Mouse (Mus musculus) megakaryocyte, embryonic 14.5 days (primary cell): ENCODE data around the gene Kcnq2. TPM values are rescaled to one million over a fixed set of nuclear protein-coding genes. Genes with fewer than 3 reads are reported as not detected.

ENCODE experiments used
- H3K27me3 ChIP-seq: replicated peaks from 2 replicates; pipeline ENCODE3; 2012; ENCODE audit warnings: inconsistent platforms
- H3K36me3 ChIP-seq: replicated peaks from 2 replicates; pipeline ENCODE3; 2012; ENCODE audit warnings: low read length, inconsistent platforms, mixed read lengths
- H3K4me1 ChIP-seq: 2 replicates; pipeline ENCODE4 v1.6.1; 2012; ENCODE audit warnings: inconsistent platforms
- H3K4me3 ChIP-seq: replicated peaks from 2 replicates; pipeline ENCODE3; 2012; ENCODE audit warnings: moderate library complexity, mild to moderate bottlenecking, inconsistent platforms
- H3K9me3 ChIP-seq: 2 replicates; pipeline ENCODE4 v1.6.1; 2012; ENCODE audit warnings: inconsistent platforms
- FLI1 ChIP-seq: IDR thresholded peaks from 2 replicates; pipeline ENCODE4 v1.6.1; 2012; ENCODE audit warnings: low read length, inconsistent platforms, mixed read lengths
- GATA1 ChIP-seq: IDR thresholded peaks from 3 replicates; pipeline ENCODE4 v1.6.1; 2012; ENCODE audit warnings: mixed read lengths, low read length, inconsistent platforms, borderline replicate concordance
- polyA plus RNA-seq: library from polyadenylated mRNA; stranded (reverse); fragments of >175 nt; gene quantifications from 2 replicates; pipeline ENCODE4 v1.2.3, GENCODE M21; 2012; ENCODE audit warnings: low replicate concordance; ENCODE audit not compliant: insufficient read depth

The Kcnq2 gene
- polyA plus RNA-seq, 1 experiment = not detected

DNA sequence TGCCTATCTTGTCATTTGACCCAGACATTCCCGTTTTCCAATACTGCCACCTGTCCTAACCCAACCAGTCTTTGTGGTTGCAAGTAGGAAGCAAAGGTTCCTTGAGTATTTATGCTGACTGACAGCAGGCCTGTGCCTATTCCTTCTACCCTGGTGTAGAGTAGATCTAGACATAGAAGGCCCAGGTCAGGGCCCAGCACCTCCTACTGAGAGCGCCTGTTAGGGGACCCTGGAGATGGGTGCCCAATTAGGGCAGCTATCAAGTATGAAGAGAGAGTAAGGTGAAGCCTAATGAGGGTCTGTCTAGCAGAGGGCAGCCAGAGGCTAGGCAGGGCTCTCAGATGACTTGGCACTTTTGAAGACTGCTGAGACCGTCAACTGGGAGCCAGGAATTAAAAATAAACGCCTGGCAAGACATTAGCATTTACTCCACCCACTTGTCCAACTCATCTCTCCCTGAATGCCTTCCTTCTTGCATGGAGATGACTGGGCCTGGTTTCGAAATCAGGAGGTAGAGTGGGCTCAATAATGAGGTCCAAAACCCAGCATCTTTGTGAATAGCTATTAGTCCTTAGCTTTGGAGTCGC lies 22.7 kb upstream of the Kcnq2 start:
- Histone ChIP-seq H3K27me3 (peaks cover 79% of the 10 kb centered on the region), H3K4me3 (no peak overlapping the region), H3K36me3 (no peaks in the 10 kb centered on the region), H3K4me1 (peaks cover 29% of the 10 kb centered on the region), H3K9me3 (no peaks in the 10 kb centered on the region)
- TF ChIP-seq FLI1 = no peak
- no peak for TF ChIP-seq GATA1

DNA sequence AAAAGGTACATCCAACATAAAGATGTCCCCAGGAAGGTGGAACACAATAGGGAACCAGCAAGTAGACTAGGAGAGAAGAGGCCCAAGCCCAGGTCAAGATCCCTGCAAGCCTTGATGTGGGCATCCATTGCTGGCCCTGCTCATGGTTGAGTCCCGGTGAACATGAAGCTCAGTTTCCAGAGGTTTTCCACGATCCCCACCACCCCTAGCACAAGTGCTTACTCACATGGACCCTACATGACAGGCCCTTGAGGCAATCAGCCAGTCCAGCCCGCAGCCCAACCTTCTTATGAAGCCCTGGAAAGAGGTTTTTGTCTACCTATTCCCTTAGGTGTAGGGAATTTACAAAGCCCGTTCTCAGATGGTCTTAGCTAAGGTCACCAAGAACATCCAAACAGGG lies 22.1 kb upstream of the Kcnq2 start:
- peaks cover 81% of the 10 kb centered on the region for H3K27me3 ChIP-seq
- TF ChIP-seq FLI1 (no peak), GATA1 (no peak)

DNA sequence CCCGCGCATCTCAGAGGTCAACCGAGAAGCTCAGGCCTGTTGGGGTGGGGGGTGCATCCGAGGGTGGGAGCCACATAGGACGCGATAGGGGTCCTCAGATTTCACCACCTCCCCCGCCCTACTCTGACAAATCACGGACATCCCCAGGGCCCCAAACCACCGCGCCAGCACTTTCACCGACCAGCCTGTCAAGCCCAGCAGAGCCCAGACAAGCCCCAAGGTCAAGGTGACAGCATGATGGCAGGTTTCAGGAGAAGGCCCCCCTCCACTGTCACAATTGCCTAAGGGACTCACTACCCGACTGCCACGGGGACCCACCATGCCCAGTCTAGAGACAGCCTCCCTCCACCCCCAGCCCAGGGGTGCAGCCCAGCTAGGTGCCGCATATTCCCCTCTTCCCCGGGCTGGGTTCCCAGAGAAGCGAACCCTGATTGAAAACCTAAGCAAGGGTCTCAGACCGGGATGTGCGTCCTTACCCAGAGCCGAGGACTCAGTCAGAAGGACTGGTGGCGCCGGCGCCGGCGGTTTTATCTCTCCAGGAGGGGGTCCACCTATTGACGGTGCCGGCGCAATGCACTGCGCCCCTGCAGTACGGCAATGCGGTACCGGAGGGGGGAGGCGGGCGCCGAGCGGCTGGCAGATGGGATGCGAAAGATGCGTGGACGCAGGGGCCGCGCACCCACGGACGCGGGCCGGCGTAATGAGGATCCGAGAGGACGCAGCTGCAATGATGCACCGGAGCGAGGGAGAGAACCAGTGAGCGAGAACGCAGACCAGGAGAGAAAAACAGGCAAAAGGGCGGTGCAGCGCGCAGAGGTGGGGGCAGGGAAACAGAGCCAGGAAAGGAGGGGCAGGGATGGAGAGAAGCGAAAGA lies 21.4 kb upstream of the Kcnq2 start, which contains the start of gene Eef1a2:
Eef1a2 (minus strand) TSS at position 767 of the 874 bp plus-strand sequence.
- Histone ChIP-seq H3K4me3 (peak within 1 kb of the TSS; percentile 33), H3K27me3 (peaks cover 81% of the 10 kb centered on the region), H3K36me3 (no peaks in the 10 kb centered on the region), H3K9me3 (no peaks in the 10 kb centered on the region), H3K4me1 (peaks cover 29% of the 10 kb centered on the region)
- no peak for TF ChIP-seq FLI1
- TF ChIP-seq GATA1 = no peak

More for the DNA sequence above, 22.1 kb upstream of the Kcnq2 start:
- Histone ChIP-seq H3K9me3 (no peaks in the 10 kb centered on the region), H3K4me1 (peaks cover 29% of the 10 kb centered on the region), H3K36me3 (no peaks in the 10 kb centered on the region), H3K4me3 (no peak overlapping the region)

DNA sequence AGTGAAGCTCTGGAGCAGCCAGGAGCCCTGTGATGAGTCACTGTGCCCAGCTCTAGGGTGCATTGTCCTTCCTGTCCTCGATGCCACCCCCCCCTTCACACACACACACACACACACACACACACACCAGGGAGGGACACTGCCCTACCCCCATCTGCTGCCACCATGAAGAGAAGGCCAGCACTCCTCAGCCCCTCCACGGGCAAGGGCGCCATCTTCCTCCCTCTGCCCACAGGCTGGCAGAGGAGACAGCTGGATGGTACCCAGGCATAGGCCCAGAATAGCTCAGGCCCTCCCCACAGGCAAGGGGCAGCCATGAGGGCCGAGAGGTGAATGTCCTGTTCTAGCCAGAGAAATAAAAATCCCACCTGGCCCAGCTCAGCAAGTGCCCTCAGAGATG lies 20.7 kb upstream of the Kcnq2 start:
- peaks cover 87% of the 10 kb centered on the region for H3K27me3 ChIP-seq
- no peaks in the 10 kb centered on the region for H3K9me3 ChIP-seq
- no peaks in the 10 kb centered on the region for H3K36me3 ChIP-seq
- H3K4me1 ChIP-seq = peaks cover 29% of the 10 kb centered on the region
- TF ChIP-seq GATA1 = no peak
- no peak overlapping the region for H3K4me3 ChIP-seq

GRCm38 (mm10) chr2:181154831-181155415 lies 19.8 kb upstream of the Kcnq2 start:
- H3K4me1 ChIP-seq = peaks cover 29% of the 10 kb centered on the region
- TF ChIP-seq FLI1 = no peak
- TF ChIP-seq GATA1 = no peak
- H3K36me3 ChIP-seq = no peaks in the 10 kb centered on the region
- peaks cover 93% of the 10 kb centered on the region for H3K27me3 ChIP-seq
- no peak overlapping the region for H3K4me3 ChIP-seq
- H3K9me3 ChIP-seq = no peaks in the 10 kb centered on the region

DNA sequence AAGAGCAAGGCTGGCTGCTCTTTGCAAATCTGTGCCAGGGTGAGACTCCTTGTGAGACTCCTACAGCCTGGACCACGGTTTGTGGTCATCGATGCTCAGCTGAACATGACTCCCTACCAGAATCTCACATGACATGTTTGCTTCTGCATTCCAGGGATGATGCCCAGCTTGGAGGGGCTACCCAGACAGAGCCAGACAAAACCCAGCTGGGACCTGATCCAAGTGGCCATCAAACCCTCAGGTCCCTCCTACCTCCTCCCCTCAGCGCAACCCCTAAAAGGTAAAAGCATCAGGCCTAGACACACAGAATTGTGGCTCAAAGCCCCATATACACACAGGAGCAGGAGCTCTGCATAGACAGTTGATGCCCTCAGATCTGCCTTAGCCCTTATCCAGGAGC lies 19.3 kb upstream of the Kcnq2 start:
- Histone ChIP-seq H3K27me3 (peaks cover 93% of the 10 kb centered on the region), H3K9me3 (no peaks in the 10 kb centered on the region), H3K4me1 (peaks cover 23% of the 10 kb centered on the region), H3K36me3 (no peaks in the 10 kb centered on the region), H3K4me3 (no peak overlapping the region)
- TF ChIP-seq FLI1 = no peak
- no peak for TF ChIP-seq GATA1

DNA sequence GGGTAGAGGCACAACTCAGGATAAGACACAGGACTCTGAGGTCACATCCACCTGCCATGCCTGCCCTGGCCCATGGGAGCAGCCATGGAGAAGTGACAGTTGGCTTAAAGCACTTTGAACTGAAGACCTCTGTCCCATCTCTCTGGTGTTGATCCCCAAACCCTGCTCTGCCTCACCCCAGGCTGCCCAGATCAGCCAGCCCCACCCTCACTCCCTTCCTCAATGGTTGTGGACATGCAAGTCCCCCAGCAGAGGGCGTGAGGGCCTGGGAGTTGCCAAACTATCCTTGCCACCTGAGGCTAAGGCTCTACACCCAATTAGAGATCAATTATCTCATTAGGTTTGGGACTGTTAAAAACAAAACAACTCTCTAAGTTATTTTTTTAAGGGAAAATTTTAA lies 18.7 kb upstream of the Kcnq2 start:
- no peak overlapping the region for H3K4me3 ChIP-seq
- peaks cover 18% of the 10 kb centered on the region for H3K4me1 ChIP-seq
- no peaks in the 10 kb centered on the region for H3K36me3 ChIP-seq
- no peaks in the 10 kb centered on the region for H3K9me3 ChIP-seq
- no peak for TF ChIP-seq FLI1
- no peak for TF ChIP-seq GATA1
- peaks cover 92% of the 10 kb centered on the region for H3K27me3 ChIP-seq

- no peak overlapping the region for H3K4me3 ChIP-seq
- H3K36me3 ChIP-seq = no peaks in the 10 kb centered on the region
- H3K4me1 ChIP-seq = peaks cover 17% of the 10 kb centered on the region
- no peaks in the 10 kb centered on the region for H3K9me3 ChIP-seq
- H3K27me3 ChIP-seq = peaks cover 92% of the 10 kb centered on the region
- TF ChIP-seq FLI1 (no peak), GATA1 (no peak)
Measured at GRCm38 (mm10) chr2:181153131-181153530, 18.0 kb upstream of the Kcnq2 start.

GRCm38 (mm10) chr2:181152701-181153100 lies 17.6 kb upstream of the Kcnq2 start:
- H3K27me3 ChIP-seq = peaks cover 92% of the 10 kb centered on the region
- no peak overlapping the region for H3K4me3 ChIP-seq
- H3K36me3 ChIP-seq = no peaks in the 10 kb centered on the region
- H3K9me3 ChIP-seq = no peaks in the 10 kb centered on the region
- peaks cover 17% of the 10 kb centered on the region for H3K4me1 ChIP-seq
- TF ChIP-seq FLI1 = no peak
- no peak for TF ChIP-seq GATA1

DNA sequence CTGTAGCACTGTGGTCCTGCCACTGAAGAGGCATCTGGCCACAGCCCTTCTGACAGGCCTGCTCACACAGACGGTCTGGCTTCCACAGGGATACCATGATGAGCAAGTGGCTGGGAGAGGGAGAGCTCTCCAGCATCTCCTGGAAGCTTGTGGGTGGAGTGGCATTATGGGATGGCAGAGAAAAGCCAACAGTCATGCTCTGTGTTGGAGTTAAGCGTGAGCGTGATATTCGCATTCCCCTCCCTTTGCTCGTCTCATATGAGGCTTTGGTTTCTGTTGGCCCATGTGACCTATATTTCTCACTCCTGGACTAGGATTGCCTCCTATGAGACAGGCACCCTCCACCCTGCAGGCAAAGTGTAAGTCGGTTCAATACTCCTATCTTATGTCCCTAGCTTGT lies 15.2 kb upstream of the Kcnq2 start:
- Histone ChIP-seq H3K27me3 (peaks cover 90% of the 10 kb centered on the region), H3K9me3 (no peaks in the 10 kb centered on the region), H3K4me1 (peaks cover 7% of the 10 kb centered on the region), H3K36me3 (no peaks in the 10 kb centered on the region), H3K4me3 (no peak overlapping the region)
- TF ChIP-seq FLI1 = no peak
- TF ChIP-seq GATA1 = no peak
